Mouse (Mus musculus) heart, postnatal 0 days (tissue): ENCODE results near the gene Olfr1054. TPM values are rescaled to one million over a fixed set of nuclear protein-coding genes. Genes with fewer than 3 reads are reported as not detected.

ENCODE experiments used
- ATAC-seq: fragments of 200-750 bp; cut with Nextera tagmentation; 2 replicates; pipeline ENCODE4 v1.8.0; 2017; ENCODE audit warnings: low read depth, moderate number of reproducible peaks, moderate library complexity; ENCODE audit not compliant: insufficient read depth
- DNase-seq: peaks from one replicate; pipeline ENCODE4 v3.0.0-alpha.2; 2016; ENCODE audit warnings: low spot score
- H3K27ac ChIP-seq: fragments of 300-500 bp; sonication (generic); 2 replicates; pipeline ENCODE4 v1.5.1; 2014; ENCODE audit warnings: low read depth, mild to moderate bottlenecking
- H3K27me3 ChIP-seq: fragments of 300-500 bp; sonication (generic); 2 replicates; pipeline ENCODE4 v1.6.1; 2014; ENCODE audit warnings: low read length, mixed read lengths; ENCODE audit not compliant: control insufficient read depth, insufficient read depth
- H3K36me3 ChIP-seq: fragments of 300-500 bp; sonication (generic); replicated peaks from 2 replicates; pipeline ENCODE4 v1.6.1; 2014; ENCODE audit warnings: low read length, mixed read lengths; ENCODE audit not compliant: control insufficient read depth, insufficient read depth
- H3K4me1 ChIP-seq: fragments of 300-500 bp; sonication (generic); 2 replicates; pipeline ENCODE4 v1.6.1; 2014; ENCODE audit warnings: antibody characterized with exemption; ENCODE audit not compliant: control insufficient read depth, insufficient read depth
- H3K4me2 ChIP-seq: fragments of 300-500 bp; sonication (generic); 2 replicates; pipeline ENCODE4 v1.6.1; 2014; ENCODE audit warnings: low read depth, mild to moderate bottlenecking, low read length, moderate library complexity
- H3K4me3 ChIP-seq: fragments of 300-500 bp; sonication (generic); 2 replicates; pipeline ENCODE4 v1.5.1; 2014; ENCODE audit warnings: low read depth, low read length
- H3K9ac ChIP-seq: fragments of 300-500 bp; sonication (generic); replicated peaks from 2 replicates; pipeline ENCODE4 v1.6.1; 2014; ENCODE audit warnings: low read depth, low read length, mixed read lengths
- H3K9me3 ChIP-seq: fragments of 300-500 bp; sonication (generic); replicated peaks from 2 replicates; pipeline ENCODE4 v1.6.1; 2016; ENCODE audit warnings: low read length; ENCODE audit not compliant: control insufficient read depth
- CTCF ChIP-seq: IDR thresholded peaks from 2 replicates; pipeline ENCODE4 v1.5.1; 2016; ENCODE audit warnings: antibody characterized with exemption, control low read depth, low read depth
- EP300 ChIP-seq: IDR thresholded peaks from 2 replicates; pipeline ENCODE4 v1.6.1; 2016; ENCODE audit warnings: antibody characterized with exemption, low read depth
- whole genome bisulfite sequencing: fragments of 180-500 bp; shearing (Covaris S2); extraction: QIAGEN DNeasy Blood & Tissue Kit; methylation state at CpG from one replicate; pipeline ENCODE4 v1.1.7; 2014; 5-methylcytosine and 5-hydroxymethylcytosine counted together
- polyA plus RNA-seq: library from polyadenylated mRNA; unstranded; fragments of >200 nt; fragmentation: Nextera tagmentation; extraction: Ambion mirVana; gene quantifications from 2 replicates; pipeline ENCODE4 v1.2.1, GENCODE M21; 2015
- total RNA-seq: library from RNA; depleted of rRNA; stranded (reverse); fragments of >200 nt; gene quantifications from 2 replicates; pipeline ENCODE4 v1.2.3, GENCODE M21; 2014; ENCODE audit warnings: low replicate concordance; rRNA removed

Olfr1054 gene
- total and polyA plus RNA-seq, 2 experiments from 2014 or later: not detected

GRCm38 (mm10) chr2:86315184-86315583 is 20.0 kb downstream of the Olfr1054 start, which contains the start of gene Olfr1053:
Gene Olfr1053 (minus strand): TSS chr2:86315284.
- no peak within 1 kb of the TSS for H3K4me2 ChIP-seq
- ATAC-seq (no peak), DNase-seq (no peak)
- H3K4me1 ChIP-seq: no peaks in the 10 kb centered on the region
- WGBS: 49% methylated on average over 3 of the region's 3 CpGs
- no peak within 1 kb of the TSS for H3K9ac ChIP-seq
- no peaks in the 10 kb centered on the region for H3K36me3 ChIP-seq
- H3K27me3 ChIP-seq: no peaks in the 10 kb centered on the region
- no peak within 1 kb of the TSS for H3K27ac ChIP-seq
- no peak within 1 kb of the TSS for H3K4me3 ChIP-seq
- no peaks in the 10 kb centered on the region for H3K9me3 ChIP-seq
- TF ChIP-seq EP300 (no peak), CTCF (no peak)

- H3K9ac ChIP-seq: no peak within 1 kb of the TSS
- H3K9me3 ChIP-seq: no peaks in the 10 kb centered on the region
- H3K36me3 ChIP-seq: no peaks in the 10 kb centered on the region
- no peak within 1 kb of the TSS for H3K4me2 ChIP-seq
- no peaks in the 10 kb centered on the region for H3K27me3 ChIP-seq
- TF ChIP-seq EP300 (no peak), CTCF (no peak)
- ATAC-seq (no peak), DNase-seq (no peak)
- no peak within 1 kb of the TSS for H3K4me3 ChIP-seq
- H3K27ac ChIP-seq: no peak within 1 kb of the TSS
- H3K4me1 ChIP-seq: no peaks in the 10 kb centered on the region
Measured at GRCm38 (mm10) chr2:86292155-86292554, 43.1 kb downstream of the Olfr1054 start, which contains the start of gene Olfr1052. Gene Olfr1052 (plus strand): TSS chr2:86292455.

Other genes starting within 250 kb of the Olfr1054 start
- not detected in 2 replicates for gene Olfr1037, start 248.0 kb downstream of the Olfr1054 start, total RNA-seq
- gene Olfr1037, start 248.0 kb downstream of the Olfr1054 start, polyA plus RNA-seq: not detected in 2 replicates
- not detected in 2 replicates for gene Olfr1039, start 199.5 kb downstream of the Olfr1054 start, total RNA-seq
- not detected in 2 replicates for gene Olfr1039, start 199.5 kb downstream of the Olfr1054 start, polyA plus RNA-seq
- not detected in 2 replicates for gene Olfr1040, start 188.7 kb downstream of the Olfr1054 start, total RNA-seq
- gene Olfr1040, start 188.7 kb downstream of the Olfr1054 start, polyA plus RNA-seq: not detected in 2 replicates
- gene Olfr1042, start 173.6 kb downstream of the Olfr1054 start, total RNA-seq: not detected in 2 replicates
- gene Olfr1042, start 173.6 kb downstream of the Olfr1054 start, polyA plus RNA-seq: not detected in 2 replicates
- not detected in 2 replicates for gene Olfr1043, start 167.9 kb downstream of the Olfr1054 start, total RNA-seq
- not detected in 2 replicates for gene Olfr1043, start 167.9 kb downstream of the Olfr1054 start, polyA plus RNA-seq
- not detected in 2 replicates for gene Olfr1044, start 157.6 kb downstream of the Olfr1054 start, total RNA-seq
- not detected in 2 replicates for gene Olfr1044, start 157.6 kb downstream of the Olfr1054 start, polyA plus RNA-seq
- not detected in 2 replicates for gene Olfr52, start 149.8 kb downstream of the Olfr1054 start, total RNA-seq
- gene Olfr52, start 149.8 kb downstream of the Olfr1054 start, polyA plus RNA-seq: not detected in 2 replicates
- gene Olfr1045, start 132.4 kb downstream of the Olfr1054 start, total RNA-seq: not detected in 2 replicates
- gene Olfr1045, start 132.4 kb downstream of the Olfr1054 start, polyA plus RNA-seq: not detected in 2 replicates
- gene Olfr1046, start 116.1 kb downstream of the Olfr1054 start, total RNA-seq: not detected in 2 replicates
- gene Olfr1046, start 116.1 kb downstream of the Olfr1054 start, polyA plus RNA-seq: not detected in 2 replicates
- gene Olfr1047, start 104.0 kb downstream of the Olfr1054 start, total RNA-seq: not detected in 2 replicates
- gene Olfr1047, start 104.0 kb downstream of the Olfr1054 start, polyA plus RNA-seq: not detected in 2 replicates
- not detected in 2 replicates for gene Olfr1048, start 95.1 kb downstream of the Olfr1054 start, total RNA-seq
- not detected in 2 replicates for gene Olfr1048, start 95.1 kb downstream of the Olfr1054 start, polyA plus RNA-seq
- not detected in 2 replicates for gene Olfr1049, start 77.1 kb downstream of the Olfr1054 start, total RNA-seq
- not detected in 2 replicates for gene Olfr1049, start 77.1 kb downstream of the Olfr1054 start, polyA plus RNA-seq
- gene Olfr1051, start 56.3 kb downstream of the Olfr1054 start, total RNA-seq: not detected in 2 replicates
- gene Olfr1051, start 56.3 kb downstream of the Olfr1054 start, polyA plus RNA-seq: not detected in 2 replicates
- gene Olfr1052, start 43.0 kb downstream of the Olfr1054 start, total RNA-seq: not detected in 2 replicates
- gene Olfr1052, start 43.0 kb downstream of the Olfr1054 start, polyA plus RNA-seq: not detected in 2 replicates
- not detected in 2 replicates for gene Olfr1053, start 20.1 kb downstream of the Olfr1054 start, total RNA-seq
- not detected in 2 replicates for gene Olfr1053, start 20.1 kb downstream of the Olfr1054 start, polyA plus RNA-seq
- not detected in 2 replicates for gene Olfr1055, start 14.9 kb upstream of the Olfr1054 start, total RNA-seq
- gene Olfr1055, start 14.9 kb upstream of the Olfr1054 start, polyA plus RNA-seq: not detected in 2 replicates
- gene Olfr1056, start 27.0 kb upstream of the Olfr1054 start, total RNA-seq: not detected in 2 replicates
- not detected in 2 replicates for gene Olfr1056, start 27.0 kb upstream of the Olfr1054 start, polyA plus RNA-seq
- not detected in 2 replicates for gene Olfr1057, start 43.0 kb upstream of the Olfr1054 start, total RNA-seq
- not detected in 2 replicates for gene Olfr1057, start 43.0 kb upstream of the Olfr1054 start, polyA plus RNA-seq
- gene Olfr1058, start 53.1 kb upstream of the Olfr1054 start, total RNA-seq: not detected in 2 replicates
- not detected in 2 replicates for gene Olfr1058, start 53.1 kb upstream of the Olfr1054 start, polyA plus RNA-seq
- not detected in 2 replicates for gene Olfr1061, start 78.6 kb upstream of the Olfr1054 start, total RNA-seq
- not detected in 2 replicates for gene Olfr1061, start 78.6 kb upstream of the Olfr1054 start, polyA plus RNA-seq
- gene Olfr1062, start 91.3 kb upstream of the Olfr1054 start, total RNA-seq: not detected in 2 replicates
- not detected in 2 replicates for gene Olfr1062, start 91.3 kb upstream of the Olfr1054 start, polyA plus RNA-seq
- gene Olfr1065, start 115.2 kb upstream of the Olfr1054 start, total RNA-seq: not detected in 2 replicates
- not detected in 2 replicates for gene Olfr1065, start 115.2 kb upstream of the Olfr1054 start, polyA plus RNA-seq
- gene Olfr1066, start 120.8 kb upstream of the Olfr1054 start, total RNA-seq: not detected in 2 replicates
- not detected in 2 replicates for gene Olfr1066, start 120.8 kb upstream of the Olfr1054 start, polyA plus RNA-seq
- gene Olfr228, start 152.0 kb upstream of the Olfr1054 start, total RNA-seq: not detected in 2 replicates
- not detected in 2 replicates for gene Olfr228, start 152.0 kb upstream of the Olfr1054 start, polyA plus RNA-seq
- gene Olfr1076, start 173.0 kb upstream of the Olfr1054 start, total RNA-seq: not detected in 2 replicates
- not detected in 2 replicates for gene Olfr1076, start 173.0 kb upstream of the Olfr1054 start, polyA plus RNA-seq
- gene Olfr1079, start 207.0 kb upstream of the Olfr1054 start, total RNA-seq: not detected in 2 replicates
- not detected in 2 replicates for gene Olfr1079, start 207.0 kb upstream of the Olfr1054 start, polyA plus RNA-seq
- not detected in 2 replicates for gene Olfr1080, start 222.8 kb upstream of the Olfr1054 start, total RNA-seq
- not detected in 2 replicates for gene Olfr1080, start 222.8 kb upstream of the Olfr1054 start, polyA plus RNA-seq